Mouse (Mus musculus) brown adipose tissue, adult 24 weeks (tissue): ENCODE data around the gene Gm15128. TPM values are rescaled to one million over a fixed set of nuclear protein-coding genes. Genes with fewer than 3 reads are reported as not detected.
"Not testable (repeated sequence)": the region's sequence is repeated elsewhere in the genome, so short reads cannot be mapped to it uniquely, and the experiment has no call there.

Source experiments
- H3K27ac ChIP-seq: fragments of 200-500 bp; replicated peaks from 2 replicates; pipeline ENCODE4 v1.5.1; 2012; ENCODE audit warnings: low read depth, mild to moderate bottlenecking, low read length
- H3K4me1 ChIP-seq: fragments of 200-500 bp; 2 replicates; pipeline ENCODE4 v1.6.1; 2012; ENCODE audit warnings: low read length, mixed read lengths; ENCODE audit not compliant: control insufficient read depth, insufficient read depth, insufficient read length
- H3K4me3 ChIP-seq: fragments of 200-500 bp; 2 replicates; pipeline ENCODE4 v1.5.1; 2012; ENCODE audit warnings: low read depth, mild to moderate bottlenecking, low read length, moderate library complexity; ENCODE audit not compliant: insufficient read depth
- polyA plus RNA-seq: library from polyadenylated mRNA; stranded (reverse); fragments of >200 nt; gene quantifications from 2 replicates; pipeline ENCODE4 v1.2.4, GENCODE M21; 2012; ENCODE audit not compliant: missing spikeins, insufficient read depth, insufficient read length

The Gm15128 gene
- not detected in 2 replicates for polyA plus RNA-seq

DNA sequence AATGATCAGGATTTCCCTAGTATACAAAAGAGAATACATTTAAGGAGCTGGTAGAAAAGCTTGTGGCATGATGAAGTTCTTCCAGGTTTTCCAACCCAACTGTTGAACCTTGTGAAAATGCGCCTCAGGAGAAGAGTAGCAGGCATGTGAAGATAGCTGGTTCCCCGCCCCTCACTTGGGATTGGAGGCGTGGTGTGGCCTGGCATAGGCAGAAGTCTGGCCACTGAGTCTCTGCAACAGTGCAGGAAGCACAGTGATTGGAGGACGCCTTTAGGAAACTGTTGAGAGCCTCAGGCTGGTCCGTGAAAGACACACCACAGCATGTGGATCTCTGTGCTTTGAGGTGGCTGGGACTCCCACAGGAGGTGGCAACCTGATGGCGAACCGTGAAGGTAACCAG, at the start of gene Gm15128:
Gene Gm15128, plus strand, starts transcription at position 301 of the 400 bp plus-strand sequence.
- not testable (repeated sequence) for H3K27ac ChIP-seq, H3K4me1 ChIP-seq, H3K4me3 ChIP-seq

Other genes with a start within 250 kb of the Gm15128 start
- gene Lrch2, start 211.9 kb upstream of the Gm15128 start, polyA plus RNA-seq, result 0.29 and 1.6 TPM in 2 replicates
- gene Gm15080, start 227.0 kb downstream of the Gm15128 start, polyA plus RNA-seq, result not detected in 2 replicates